Mouse (Mus musculus): ENCODE data around the gene Ezr.

DNA sequence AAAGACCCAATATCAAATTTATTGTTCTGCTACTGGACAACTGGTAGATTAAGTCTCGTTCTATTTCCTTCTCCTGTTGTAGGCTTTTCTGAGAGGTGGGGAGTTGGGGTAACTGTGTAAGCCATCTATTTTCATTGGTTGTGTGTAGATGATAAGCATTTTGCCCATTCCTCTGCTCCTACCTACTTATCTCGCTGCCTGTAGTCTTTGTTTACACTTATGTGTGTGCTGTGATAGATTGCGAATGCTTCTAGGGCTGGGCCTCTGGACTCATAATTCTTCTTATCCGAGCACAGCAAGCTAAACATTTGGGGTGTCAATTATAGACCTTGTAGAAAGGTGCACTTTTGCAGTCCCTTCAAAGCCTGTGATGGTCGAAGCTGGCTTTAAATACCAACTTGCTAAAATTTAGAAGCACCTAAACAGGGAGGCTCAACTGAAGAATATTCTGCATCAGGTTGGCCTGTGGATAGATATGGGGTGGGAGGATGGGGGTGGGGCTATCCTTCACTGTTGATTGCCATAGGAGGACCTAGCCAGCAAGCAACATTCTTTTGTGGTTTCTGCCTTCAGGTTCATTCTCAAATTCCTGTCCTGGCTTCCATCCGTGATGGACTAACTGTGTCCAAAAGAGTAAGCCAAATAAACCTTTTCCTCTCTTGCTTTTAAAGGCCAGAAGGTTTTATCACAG lies 22.4 kb upstream of the Ezr start:
- peak; percentile 41; the same call in 1 of the 2 replicates for TF ChIP-seq GATA1 (IDR thresholded peaks at IDR 0.05; ENCODE audit: low read length)
- peak; percentile 26; the same call in 1 of the 3 replicates for TF ChIP-seq TAL1 (IDR thresholded peaks at IDR 0.05; ENCODE audit: low read length)
